Mouse (Mus musculus): ENCODE measurements around the gene Vmn1r214.

The Vmn1r214 gene

GRCm38 (mm10) chr13:23030118-23030517, at the start of gene Vmn1r214:
Gene Vmn1r214, plus strand, starts transcription at chr13:23030418.
- DNase-seq (ENCODE audit: low spot score in 2 of 2) = no peak

DNA sequence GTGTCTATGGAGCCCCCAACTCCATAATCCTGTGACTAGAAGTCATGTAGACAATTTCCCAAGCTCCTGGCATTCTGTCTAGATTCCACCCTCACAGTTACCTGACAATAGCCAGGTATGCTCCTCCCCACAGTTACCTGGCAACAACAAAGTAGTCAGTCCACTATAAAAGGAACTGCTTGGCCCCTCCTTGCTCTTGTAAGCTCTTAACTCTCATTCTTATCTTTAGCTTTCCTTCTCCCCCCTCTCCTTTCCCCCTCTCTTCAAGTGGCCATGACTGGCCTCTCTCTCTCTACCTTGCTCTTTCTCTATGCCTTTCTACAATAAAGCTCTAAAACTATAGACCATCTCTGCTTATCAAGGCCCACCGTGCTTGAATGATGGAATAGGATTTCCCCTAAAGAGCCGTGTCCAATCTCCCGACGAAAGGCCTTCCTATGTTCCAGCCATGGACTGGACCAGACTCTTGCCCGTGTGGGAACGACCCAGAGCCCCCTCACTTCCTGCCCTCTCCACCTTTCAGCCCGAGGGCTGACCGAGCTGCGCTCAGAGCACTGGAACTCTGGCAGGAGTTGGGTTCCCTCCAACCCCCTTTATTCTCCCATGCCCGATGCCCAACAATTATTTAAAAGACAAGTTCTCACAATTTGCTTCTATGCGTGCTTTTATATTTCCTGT, 39.9 kb upstream of the Vmn1r214 start:
- DNase-seq (ENCODE audit: low spot score in 2 of 2) = no peak

DNA sequence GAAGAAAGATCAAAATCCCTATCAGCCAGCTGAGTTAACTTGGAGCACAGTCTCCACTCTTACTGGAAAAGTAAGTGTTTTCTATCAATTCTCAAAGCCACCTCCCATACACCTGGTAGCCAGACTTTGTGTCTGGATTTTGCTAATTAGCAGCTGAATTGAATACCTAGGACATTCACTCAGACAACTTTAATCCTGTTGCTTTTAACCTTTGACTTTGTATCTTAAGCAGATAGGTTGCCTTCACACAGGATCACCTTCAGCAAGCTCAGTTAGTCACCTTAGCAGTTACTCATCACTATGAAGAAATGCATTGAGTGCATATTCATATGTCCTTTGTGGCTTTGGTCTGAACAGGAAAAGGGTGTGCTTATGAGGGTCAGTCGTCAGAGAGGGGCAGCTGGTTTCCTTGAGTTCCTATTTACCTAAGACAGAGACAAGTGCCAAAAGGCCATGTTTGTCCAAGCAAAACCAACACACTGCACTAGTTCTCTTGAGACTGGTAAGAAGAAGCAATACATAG, 38.0 kb upstream of the Vmn1r214 start:
- no peak for DNase-seq (ENCODE audit: low spot score in 2 of 2)

- DNase-seq (ENCODE audit: low spot score in 2 of 2) = no peak
These were observed 37.5 kb upstream of the Vmn1r214 start for GRCm38 (mm10) chr13:22992721-22993120.

- DNase-seq (ENCODE audit: low spot score in 2 of 2) = no peak
These were observed 22.9 kb upstream of the Vmn1r214 start, which contains the start of gene Vmn1r213 for GRCm38 (mm10) chr13:23007356-23007755. Gene Vmn1r213, plus strand, starts transcription at chr13:23007656.

DNA sequence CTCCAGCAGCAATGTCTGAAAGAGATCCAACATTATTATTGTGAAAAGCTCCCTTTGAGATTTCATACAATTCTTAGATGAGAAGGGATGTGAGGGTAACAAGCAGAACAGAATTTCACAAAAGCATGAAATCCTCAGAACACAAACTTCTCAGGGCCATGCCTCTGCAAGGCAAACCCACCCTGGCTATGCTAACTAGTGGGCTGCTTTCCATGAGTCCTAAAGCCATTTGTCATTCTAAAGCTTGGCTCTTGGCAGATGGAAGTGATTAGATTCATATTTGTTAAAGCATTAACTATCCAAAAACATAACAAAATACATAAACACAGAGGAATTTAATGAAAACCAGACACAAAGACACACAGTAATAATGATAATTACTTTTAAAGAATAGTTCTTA, 12.1 kb upstream of the Vmn1r214 start:
- DNase-seq (ENCODE audit: low spot score in 2 of 2) = no peak

- no peak for DNase-seq (ENCODE audit: low spot score in 2 of 2)
These were observed 5.4 kb upstream of the Vmn1r214 start for GRCm38 (mm10) chr13:23024812-23025211.

GRCm38 (mm10) chr13:23057778-23058177, 27.6 kb downstream of the Vmn1r214 start:
- no peak for DNase-seq (ENCODE audit: low spot score in 2 of 2)

- no peak for DNase-seq (ENCODE audit: low spot score in 2 of 2)
These were observed 37.5 kb downstream of the Vmn1r214 start, which contains the start of gene Vmn1r215 for GRCm38 (mm10) chr13:23067725-23068124. Gene Vmn1r215, plus strand, starts transcription at chr13:23068025.

DNA sequence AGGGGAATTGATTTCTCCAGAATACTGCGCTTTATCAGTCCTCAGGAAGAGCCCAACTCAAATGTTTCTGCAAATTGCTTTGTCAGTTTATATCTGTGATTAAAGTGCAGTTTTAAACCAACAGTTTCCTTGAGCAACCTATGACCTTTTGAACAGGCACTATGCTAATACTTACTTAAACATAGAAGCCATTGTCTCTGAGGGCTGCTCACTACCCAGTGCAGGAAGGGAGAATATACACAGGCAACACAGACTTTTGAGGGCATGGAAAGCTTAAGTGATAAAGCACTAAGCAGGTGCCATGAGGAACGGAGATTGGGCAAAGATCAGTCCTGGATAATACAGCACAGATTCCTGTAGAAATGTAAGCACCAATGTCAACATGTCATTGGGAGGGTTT, 39.1 kb downstream of the Vmn1r214 start:
- no peak for DNase-seq (ENCODE audit: low spot score in 2 of 2)

Measured in frontal cortex, postnatal 14 days (tissue).